Mouse (Mus musculus) thymus, postnatal 10 days (tissue): ENCODE data around the gene Gsdma3.
"Not testable (repeated sequence)": the region's sequence is repeated elsewhere in the genome, so short reads cannot be mapped to it uniquely, and the experiment has no call there.

Source experiments
- DNase-seq, 2 experiments: peaks; one replicate each; pipeline ENCODE4 v3.0.0; 2021; ENCODE audit warnings: low spot score in 2 of 2

Gene Gsdma3

DNA sequence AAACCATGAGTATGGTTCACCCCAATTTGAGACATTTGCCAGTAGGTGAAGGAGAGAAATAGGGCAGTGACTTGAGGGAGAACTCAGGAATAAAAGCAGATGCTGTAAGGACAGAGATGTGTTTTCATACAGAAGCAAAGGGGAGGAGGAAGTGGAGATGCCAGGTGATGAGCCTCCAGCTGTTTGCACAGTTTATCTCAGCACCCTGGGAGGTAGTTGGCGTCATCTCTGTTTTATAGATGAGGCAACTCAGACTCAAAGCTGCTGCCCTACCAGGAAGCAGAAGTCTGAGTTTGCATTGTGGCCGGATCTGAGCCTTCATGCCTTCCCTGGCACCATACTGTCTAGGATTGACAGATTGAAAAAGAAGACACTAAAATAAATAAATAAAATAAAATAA is 42.8 kb downstream of the Gsdma3 start:
- no peak for DNase-seq

DNA sequence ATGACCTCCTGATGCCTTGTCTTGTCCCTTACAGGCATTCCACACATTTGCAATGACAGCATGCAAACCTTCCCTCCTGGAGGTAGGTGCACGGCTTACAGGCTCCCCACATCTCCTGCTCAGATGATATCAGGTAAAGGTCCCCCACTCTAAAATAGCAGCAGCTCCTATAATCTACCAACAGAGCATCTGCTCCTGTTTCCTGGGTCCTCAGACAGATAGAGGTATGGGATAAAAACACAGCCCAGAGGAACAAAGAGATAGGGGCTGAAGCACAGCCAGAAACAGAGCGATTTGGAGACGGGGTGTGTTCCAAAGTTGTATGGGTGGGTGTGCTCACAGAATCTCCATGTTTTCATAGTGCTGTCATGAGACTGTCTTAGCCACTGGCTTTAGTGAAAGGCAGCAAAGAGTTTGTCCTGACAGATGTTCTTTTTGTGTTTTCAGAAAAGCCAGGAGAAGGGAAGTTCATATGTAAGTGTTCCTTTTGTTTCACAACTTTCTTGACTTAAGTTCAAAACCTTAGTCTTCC is 45.2 kb downstream of the Gsdma3 start:
- DNase-seq = no peak

DNA sequence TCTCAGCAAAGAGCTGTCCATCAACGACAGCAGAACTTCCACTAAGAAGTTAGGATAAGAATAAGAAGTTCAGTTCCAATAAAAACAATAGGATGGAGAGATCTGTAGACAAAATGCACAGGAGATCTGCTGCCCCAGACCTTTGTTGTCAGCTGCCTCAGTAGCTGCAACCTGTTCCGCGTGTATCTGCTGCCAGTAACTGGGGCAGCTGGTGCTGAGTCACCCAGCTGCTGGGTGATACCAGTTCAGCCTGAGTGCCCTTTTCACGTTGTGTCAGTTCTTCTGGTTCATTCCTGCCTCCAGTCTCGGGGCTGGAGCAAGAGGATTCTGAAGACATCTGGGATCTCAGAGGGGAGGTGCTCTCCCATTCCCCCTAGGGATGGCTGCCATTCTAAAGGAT is 45.7 kb downstream of the Gsdma3 start:
- no peak for DNase-seq

DNA sequence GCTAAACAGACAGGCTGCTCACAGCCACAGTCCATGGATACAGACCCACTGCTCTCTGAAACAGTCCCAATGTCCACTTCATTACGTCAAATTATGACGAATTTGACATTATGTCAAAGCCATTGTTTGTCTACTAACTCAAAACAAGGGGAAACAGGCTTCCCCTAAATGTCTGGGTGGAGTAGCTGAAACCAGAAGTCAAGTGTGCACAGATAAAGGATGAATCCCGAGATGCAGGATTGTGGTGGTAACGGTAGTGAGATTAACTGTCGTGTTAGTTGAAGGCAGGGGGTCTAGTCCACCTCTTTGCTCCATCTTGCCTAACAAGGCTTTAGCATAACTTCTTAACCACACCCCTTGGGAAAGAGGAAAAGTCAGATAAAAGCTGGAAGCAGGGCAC is 46.3 kb downstream of the Gsdma3 start:
- DNase-seq = no peak

DNA sequence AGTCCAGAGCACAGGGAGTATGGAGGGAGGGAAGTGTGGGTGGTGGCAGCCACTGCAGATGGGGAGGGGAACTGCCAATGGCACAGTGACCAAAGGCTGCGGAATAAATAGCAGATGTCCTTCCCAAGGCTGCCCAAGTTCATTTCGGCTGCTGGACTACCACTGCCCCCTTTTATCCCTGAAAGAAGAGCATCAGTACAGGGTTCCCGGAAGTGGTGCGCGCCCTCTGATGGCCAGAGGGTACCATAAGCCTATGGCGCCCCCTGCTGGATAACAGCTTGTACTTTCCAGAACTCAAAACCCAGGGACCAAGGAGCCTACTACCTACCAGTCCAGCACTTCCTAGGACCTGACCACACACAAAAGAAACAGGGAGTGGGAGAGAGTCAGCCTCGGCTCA is 47.0 kb downstream of the Gsdma3 start:
- DNase-seq = peak; percentile 25 to 65

DNA sequence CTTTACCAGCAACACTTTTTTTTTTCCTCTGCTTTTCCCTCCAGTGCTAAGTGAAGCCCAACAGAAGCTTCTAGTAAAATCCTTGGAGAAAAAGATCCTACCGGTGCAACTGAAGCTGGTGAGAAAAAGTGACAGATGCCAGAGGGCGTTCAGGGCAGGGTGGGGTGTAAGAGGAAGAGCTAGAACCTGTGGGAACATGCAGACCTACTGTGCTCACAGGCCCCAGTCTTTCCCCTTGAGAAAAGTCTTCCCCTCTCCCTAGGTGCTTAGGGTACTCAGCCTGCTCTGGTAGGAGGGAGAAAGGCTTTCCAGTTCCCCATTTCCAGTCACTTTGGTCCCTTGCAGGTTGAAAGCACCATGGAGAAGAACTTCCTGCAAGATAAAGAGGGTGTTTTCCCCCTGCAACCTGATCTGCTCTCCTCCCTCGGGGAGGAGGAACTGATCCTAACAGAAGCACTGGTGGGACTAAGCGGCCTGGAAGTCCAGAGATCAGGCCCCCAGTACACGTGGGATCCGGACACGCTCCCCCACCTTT is 49.7 kb downstream of the Gsdma3 start:
- DNase-seq = no peak

DNA sequence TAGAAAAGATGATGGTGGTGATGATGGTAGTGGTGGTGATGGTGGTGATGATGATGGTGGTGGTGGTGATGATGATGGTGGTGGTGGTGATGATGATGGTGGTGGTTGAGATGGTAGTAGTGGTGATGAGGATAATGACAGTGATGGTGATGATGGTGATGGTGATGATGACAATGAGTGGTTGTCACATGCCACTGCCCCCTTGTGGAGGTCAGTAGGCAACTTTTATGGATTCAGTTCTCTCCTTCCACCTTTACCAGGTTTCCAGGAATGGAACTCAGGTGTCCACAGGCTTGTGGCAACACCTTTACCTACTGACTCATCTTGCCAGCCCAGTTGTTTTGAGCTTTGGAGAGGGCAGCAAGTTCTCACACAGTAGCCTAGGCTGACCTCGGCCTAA is 53.9 kb downstream of the Gsdma3 start:
- no peak for DNase-seq

DNA sequence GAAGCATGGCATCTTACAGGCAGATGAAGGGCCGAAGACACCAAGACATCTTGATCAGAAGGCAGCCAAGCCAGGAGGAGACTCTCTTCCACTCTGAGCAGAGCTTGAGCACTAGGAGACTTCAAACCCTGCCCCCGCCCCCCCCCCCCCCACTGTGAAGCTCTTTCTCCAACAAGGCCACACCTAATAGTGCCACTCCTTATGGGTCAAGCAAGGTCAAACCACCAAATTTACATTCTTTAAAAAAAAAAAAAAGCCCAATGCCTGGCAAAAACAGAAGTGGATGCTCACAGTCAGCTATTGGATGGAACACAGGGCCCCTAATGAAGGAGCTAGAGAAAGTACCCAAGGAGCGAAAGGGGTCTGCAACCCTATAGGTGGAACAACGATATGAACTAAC is 54.4 kb downstream of the Gsdma3 start:
- DNase-seq = not testable (repeated sequence)

DNA sequence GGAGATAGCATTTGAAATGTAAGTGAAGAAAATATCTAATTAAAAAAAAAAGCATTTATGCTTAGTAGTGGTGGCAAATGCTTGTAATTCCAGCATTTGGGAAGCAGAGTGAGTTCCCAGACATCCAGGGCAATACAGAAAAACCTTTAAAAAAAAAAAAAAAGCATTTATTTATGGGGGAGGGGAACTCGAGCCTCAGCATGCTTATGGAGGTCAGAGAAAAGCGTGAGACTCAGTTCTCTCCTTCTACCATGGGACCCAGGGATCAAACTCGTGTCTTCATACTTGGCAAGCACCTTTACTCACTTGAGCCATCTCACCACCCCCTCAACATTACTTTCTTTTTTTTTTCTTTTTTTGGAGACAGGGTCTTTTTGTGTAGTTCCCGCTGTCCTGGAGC is 55.0 kb downstream of the Gsdma3 start:
- no peak for DNase-seq

DNA sequence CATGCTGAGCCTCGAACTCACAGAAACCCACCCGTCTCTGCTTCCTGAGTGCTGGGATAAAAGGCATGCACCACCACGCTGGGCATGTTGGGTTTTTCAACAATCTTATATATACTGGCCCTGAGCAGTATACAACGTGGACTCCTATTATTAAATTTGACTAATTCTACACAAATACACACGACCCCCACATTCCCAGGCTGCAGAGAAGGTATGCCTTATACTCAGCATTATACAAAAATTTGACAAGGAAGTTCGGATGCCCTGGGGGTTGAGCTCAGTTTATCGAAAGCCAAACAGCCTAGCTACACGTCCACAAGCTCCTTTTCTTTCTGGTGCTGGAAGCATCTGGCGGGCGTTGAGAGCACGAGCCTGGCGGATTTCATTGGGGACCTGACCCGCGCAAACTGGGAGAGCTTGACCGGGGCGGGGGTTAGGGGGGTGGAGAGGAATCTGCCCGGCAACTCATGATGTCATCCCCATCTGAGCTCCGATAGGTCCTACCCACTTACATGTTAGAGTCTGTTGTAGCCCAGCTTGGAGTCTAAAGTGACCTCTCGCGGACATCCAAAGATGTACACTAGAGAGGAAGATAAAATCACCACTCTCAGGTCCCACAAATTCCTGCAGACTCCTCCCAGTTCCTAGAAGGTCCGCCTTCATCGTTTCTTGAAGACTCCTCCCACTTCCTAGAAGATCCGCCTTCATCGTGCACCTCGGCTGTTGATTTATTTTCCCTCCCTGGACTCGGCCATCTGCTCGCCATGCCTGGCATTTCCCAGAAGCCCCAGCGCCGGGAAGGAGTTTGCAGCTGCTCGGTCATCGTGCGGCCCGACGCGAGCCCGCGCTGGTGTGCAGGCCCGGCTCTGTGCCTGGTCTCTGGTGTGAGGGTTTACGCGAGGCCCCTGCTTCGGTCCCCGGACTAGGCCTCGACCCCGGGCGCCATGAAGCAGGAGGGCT is 55.9 kb downstream of the Gsdma3 start, which contains the start of gene Psmd3:
Gene Psmd3, plus strand, starts transcription at position 769 of the 960 bp plus-strand sequence.
- DNase-seq = peak; percentile 91 to 93

DNA sequence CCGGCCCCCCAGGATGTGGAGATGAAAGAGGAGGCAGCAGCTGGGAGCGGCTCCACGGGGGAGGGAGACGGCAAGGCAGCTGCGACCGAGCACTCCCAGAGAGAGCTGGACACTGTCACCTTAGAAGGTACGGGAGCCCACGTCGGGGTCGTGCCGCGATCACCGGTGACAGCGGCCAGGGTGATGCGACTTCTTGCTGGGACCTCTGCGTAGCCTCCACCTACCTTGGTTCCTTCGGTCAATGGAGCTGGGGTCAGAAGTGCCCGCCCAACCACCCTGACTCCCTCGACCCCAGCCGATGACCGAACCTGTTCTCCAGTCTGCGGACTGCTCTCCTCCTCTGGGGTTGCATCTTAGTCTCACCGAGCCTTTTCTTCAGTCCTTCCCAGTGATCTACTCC is 56.7 kb downstream of the Gsdma3 start:
- no peak for DNase-seq

DNA sequence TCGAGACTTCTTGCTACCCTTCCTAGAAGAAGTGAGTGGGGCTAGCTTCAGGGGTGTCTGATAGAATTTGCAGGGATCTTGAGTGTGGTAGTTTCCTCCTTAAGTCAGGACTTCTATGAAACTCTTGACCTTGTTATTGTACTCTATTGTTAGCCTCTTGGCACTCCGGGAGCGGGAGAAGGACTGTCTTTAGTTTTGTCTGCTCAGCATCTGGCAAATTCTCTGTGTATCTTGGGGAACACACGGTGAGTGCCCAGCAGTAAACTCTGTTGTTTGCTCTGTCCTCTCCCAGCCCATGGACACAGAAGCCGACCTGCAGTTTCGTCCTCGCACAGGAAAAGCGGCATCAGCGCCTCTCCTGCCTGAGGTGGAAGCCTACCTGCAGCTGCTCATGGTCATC is 59.5 kb downstream of the Gsdma3 start:
- DNase-seq = no peak

DNA sequence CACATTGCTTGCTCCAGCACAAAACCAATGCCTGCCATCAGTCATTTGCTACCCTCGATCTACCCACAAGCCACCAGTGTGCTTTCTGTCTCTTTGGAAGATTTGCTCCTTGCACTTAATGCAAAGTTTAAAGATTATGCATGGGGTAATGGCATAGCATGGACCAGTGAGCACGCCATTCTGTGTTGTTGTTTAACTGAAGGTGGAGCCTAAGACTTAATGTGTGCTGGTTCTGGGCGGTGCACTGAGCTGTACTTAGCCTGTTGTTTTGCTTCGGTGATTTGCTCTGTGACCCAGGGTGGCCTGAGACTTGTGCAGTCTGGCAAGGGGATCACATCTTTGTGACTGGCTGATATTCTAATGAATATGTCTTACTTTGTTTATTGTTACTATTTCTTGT is 60.8 kb downstream of the Gsdma3 start:
- no peak for DNase-seq
